In the genomic region with DNA sequence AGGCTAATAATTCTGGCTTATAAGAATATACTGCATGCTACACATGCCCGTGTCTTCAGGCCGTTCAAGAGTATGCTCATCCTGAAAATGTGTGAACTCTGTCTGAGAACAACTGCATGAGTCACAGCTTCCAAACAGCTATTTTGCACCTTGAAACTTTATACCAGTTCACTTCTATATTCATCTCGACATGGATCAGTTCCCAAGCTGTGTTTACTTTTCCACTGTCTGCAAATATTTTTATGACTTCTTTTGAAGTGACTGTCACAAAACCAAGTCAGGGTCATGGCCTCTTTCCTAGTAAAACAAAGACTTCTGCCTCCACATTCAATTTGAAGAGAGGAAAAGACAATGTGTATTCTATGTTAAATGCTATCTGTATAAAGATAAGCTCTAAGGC, we compare ENCODE assay signal across 20 mouse cellular contexts.
DNase-seq lines count a peak whose midpoint lies in the region; ATAC-seq and TF ChIP-seq lines count a peak whose summit lies in the region.
"Had no signal": no experiment of that assay in that cellular context is flagged by ENCODE, and none has a peak within 500 bp of the region (broad histone marks: within the 10 kb centered on the region; RNA-seq: fewer than 3 reads in every experiment).

No protein-coding gene starts in this region.

- ATAC-seq in kidney, postnatal 0 days (replicated peaks; ENCODE audit: low FRiP score, low read depth) = no peak
- ATAC-seq in kidney, embryonic 15.5 days (replicated peaks; ENCODE audit: low FRiP score) = no peak
- ATAC-seq in lung, embryonic 14.5 days (ENCODE audit: insufficient read depth) = no peak
- ATAC-seq: activated CD4-positive, CD25-positive, alpha-beta regulatory T cell, adult 4 months; forebrain, embryonic 16.5 days had no signal

- TF ChIP-seq CTCF in kidney, postnatal 0 days (IDR thresholded peaks at IDR 0.05; ENCODE audit: low read depth) = no peak
- no peak for TF ChIP-seq CTCF in lung, embryonic 14.5 days (IDR thresholded peaks at IDR 0.05; ENCODE audit: low read depth)

- H3K27ac ChIP-seq in kidney, postnatal 0 days = no peak overlapping the region
- H3K27ac ChIP-seq in kidney, embryonic 15.5 days = no peak overlapping the region
- no peak overlapping the region for H3K27ac ChIP-seq in lung, embryonic 14.5 days (ENCODE audit: low read depth)
- H3K27ac ChIP-seq: embryonic facial prominence, embryonic 12.5 days; forebrain, embryonic 12.5 days; gastrocnemius, adult 2 months; hindbrain, embryonic 10.5 days; hindbrain, embryonic 14.5 days had no signal

- no peaks in the 10 kb centered on the region for H3K27me3 ChIP-seq in kidney, postnatal 0 days (ENCODE audit: insufficient read depth, low read length)
- H3K27me3 ChIP-seq in kidney, embryonic 15.5 days = no peaks in the 10 kb centered on the region
- no peaks in the 10 kb centered on the region for H3K27me3 ChIP-seq in lung, embryonic 14.5 days (ENCODE audit: insufficient read depth, low read length)
- H3K27me3 ChIP-seq: embryonic facial prominence, embryonic 12.5 days; forebrain, embryonic 12.5 days; heart, embryonic 12.5 days had no signal

- H3K9me3 ChIP-seq in kidney, postnatal 0 days (replicated peaks; ENCODE audit: low read length) = no peaks in the 10 kb centered on the region
- H3K9me3 ChIP-seq in kidney, embryonic 15.5 days (replicated peaks) = no peaks in the 10 kb centered on the region
- no peaks in the 10 kb centered on the region for H3K9me3 ChIP-seq in lung, embryonic 14.5 days (ENCODE audit: low read depth, low read length)
- H3K9me3 ChIP-seq: embryonic facial prominence, embryonic 12.5 days; forebrain, embryonic 12.5 days; heart, embryonic 12.5 days; hindbrain, embryonic 10.5 days had no signal

- H3K4me2 ChIP-seq in kidney, postnatal 0 days (ENCODE audit: low read length) = no peak overlapping the region
- H3K4me2 ChIP-seq in kidney, embryonic 15.5 days = no peak overlapping the region
- no peak overlapping the region for H3K4me2 ChIP-seq in lung, embryonic 14.5 days
- H3K4me2 ChIP-seq: embryonic facial prominence, embryonic 12.5 days; forebrain, embryonic 12.5 days; heart, embryonic 12.5 days; hindbrain, embryonic 14.5 days had no signal

- H3K4me3 ChIP-seq in kidney, postnatal 0 days (replicated peaks; ENCODE audit: low read depth, low read length) = no peak overlapping the region
- no peak overlapping the region for H3K4me3 ChIP-seq in kidney, embryonic 15.5 days (replicated peaks)
- H3K4me3 ChIP-seq in lung, embryonic 14.5 days (ENCODE audit: low read depth, low read length) = no peak overlapping the region
- H3K4me3 ChIP-seq: embryonic facial prominence, embryonic 12.5 days; forebrain, embryonic 12.5 days; gastrocnemius, adult 2 months; heart, embryonic 12.5 days; hindbrain, embryonic 10.5 days had no signal

- 0 out of 2 replicates have a peak, but pooled peaks cover 3% of the 10 kb centered on the region for H3K36me3 ChIP-seq in kidney, postnatal 0 days (ENCODE audit: insufficient read depth, low read length)
- peaks cover 4% of the 10 kb centered on the region; the same call in 1 of the 2 replicates for H3K36me3 ChIP-seq in kidney, embryonic 15.5 days
- H3K36me3 ChIP-seq in lung, embryonic 14.5 days (ENCODE audit: insufficient read depth) = 0 out of 2 replicates have a peak, but pooled peaks cover 3% of the 10 kb centered on the region
- H3K36me3 ChIP-seq: forebrain, embryonic 12.5 days had no signal

- 34% methylated on average over 3 of the region's 3 CpGs for WGBS in kidney, postnatal 0 days
- 33% methylated on average over 3 of the region's 3 CpGs for WGBS in kidney, embryonic 15.5 days
- 32% methylated on average over 3 of the region's 3 CpGs for WGBS in lung, embryonic 14.5 days

- intact Hi-C loops in left cerebral cortex, postnatal 4 days (cut with DNase I) = no loop called here

- DNase-seq in adrenal gland, adult 2 months = peak; percentile 20
- DNase-seq in adrenal gland, postnatal 25 days = no peak
- DNase-seq in kidney, postnatal 0 days (ENCODE audit: low spot score) = peak; percentile 41
- peak; percentile 9 for DNase-seq in lung, embryonic 14.5 days
- no peak for DNase-seq in lung, postnatal 4 days
- DNase-seq in left cerebral cortex, postnatal 4 days = no peak
- DNase-seq in ovary, adult 18-20 months (ENCODE audit: low spot score) = no peak
- DNase-seq: adrenal gland, postnatal 10 days; cerebellum, adult 2 months; cerebellum, postnatal 10 days; gastrocnemius, adult 2 months; gastrocnemius, postnatal 25 days had no signal

- H3K4me1 ChIP-seq in kidney, postnatal 0 days (replicated peaks; ENCODE audit: insufficient read depth, low read length) = 0 out of 2 replicates have a peak, but pooled peaks cover 4% of the 10 kb centered on the region
- peaks cover 5% of the 10 kb centered on the region for H3K4me1 ChIP-seq in kidney, embryonic 15.5 days
- H3K4me1 ChIP-seq in lung, embryonic 14.5 days (ENCODE audit: insufficient read depth) = no peaks in the 10 kb centered on the region
- H3K4me1 ChIP-seq: embryonic facial prominence, embryonic 12.5 days; hindbrain, embryonic 10.5 days had no signal

- no peak overlapping the region for H3K9ac ChIP-seq in kidney, postnatal 0 days (ENCODE audit: low read depth, low read length)
- H3K9ac ChIP-seq in kidney, embryonic 15.5 days = no peak overlapping the region
- no peak overlapping the region for H3K9ac ChIP-seq in lung, embryonic 14.5 days
- H3K9ac ChIP-seq: embryonic facial prominence, embryonic 12.5 days; forebrain, embryonic 12.5 days; heart, embryonic 12.5 days; hindbrain, embryonic 14.5 days had no signal

Comparison
In these comparisons a context has a peak if more than half of its experiments do, and no peak if none do; other contexts are left out.
1. DNase-seq: peak in adrenal gland, adult 2 months (single experiment), kidney, postnatal 0 days (single experiment) and lung, embryonic 14.5 days (single experiment); none in adrenal gland, postnatal 25 days (single experiment), lung, postnatal 4 days (0 of 2), left cerebral cortex, postnatal 4 days (single experiment) and ovary, adult 18-20 months (single experiment).